Mouse (Mus musculus) monocyte, adult 2 months (primary cell): ENCODE measurements around the gene Galnt15.
"Not testable (repeated sequence)": the region's sequence is repeated elsewhere in the genome, so short reads cannot be mapped to it uniquely, and the experiment has no call there.

Source experiments
- DNase-seq, 2 experiments: peaks; one replicate each; pipeline ENCODE4 v3.0.0; 2022; ENCODE audit warnings: low spot score in 2 of 2, low read depth in 1 of 2

Galnt15 gene

DNA sequence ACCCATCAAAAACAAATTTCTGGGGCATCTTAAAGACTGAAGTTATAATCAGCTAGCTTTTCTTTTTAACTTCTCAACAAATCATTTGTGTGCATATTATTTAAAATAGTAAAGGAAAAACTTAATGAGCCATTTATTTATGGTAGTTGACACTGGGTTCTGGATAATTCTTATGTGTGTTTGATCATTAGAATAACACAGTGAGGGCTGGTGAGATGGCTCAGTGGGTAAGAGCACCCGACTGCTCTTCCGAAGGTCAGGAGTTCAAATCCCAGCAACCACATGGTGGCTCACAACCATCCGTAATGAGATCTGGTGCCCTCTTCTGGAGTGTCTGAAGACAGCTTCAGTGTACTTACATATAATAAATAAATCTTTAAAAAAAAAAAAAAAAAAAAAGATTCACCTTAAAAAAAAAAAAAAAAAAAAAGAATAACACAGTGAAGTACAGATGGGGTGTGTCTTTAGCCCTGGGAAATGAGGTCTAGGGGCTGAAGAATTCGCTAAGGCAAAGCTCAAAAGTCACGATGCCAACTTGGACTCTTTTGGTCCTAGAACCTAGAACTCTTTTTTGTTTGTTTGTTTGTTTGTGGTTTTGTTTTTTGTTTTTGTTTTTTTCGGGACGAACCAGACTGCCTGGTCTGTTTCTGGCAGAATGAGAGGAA lies 58.9 kb downstream of the Galnt15 start:
- DNase-seq: not testable (repeated sequence)

- no peak for DNase-seq
Measured at GRCm38 (mm10) chr14:32091124-32091523, 62.3 kb downstream of the Galnt15 start.

DNA sequence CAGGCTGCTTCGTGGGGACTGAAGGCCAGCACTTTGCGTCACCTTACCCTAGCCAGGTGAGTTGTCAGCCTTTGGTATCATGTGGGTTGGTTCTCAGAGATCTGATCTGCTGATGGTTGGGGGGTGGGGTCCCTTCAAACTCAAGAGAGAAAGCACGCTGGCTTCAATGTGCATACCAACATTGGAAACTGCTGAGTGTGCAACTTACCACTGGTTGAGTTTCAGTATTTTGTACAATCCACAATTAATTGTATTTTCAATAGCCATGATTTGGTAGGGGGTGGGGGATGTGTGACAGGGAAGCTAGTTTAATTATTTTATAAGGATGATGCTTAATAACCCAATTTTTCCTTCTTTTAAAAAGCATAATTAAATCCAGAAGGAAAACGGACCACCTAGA lies 62.9 kb downstream of the Galnt15 start:
- DNase-seq: no peak

DNA sequence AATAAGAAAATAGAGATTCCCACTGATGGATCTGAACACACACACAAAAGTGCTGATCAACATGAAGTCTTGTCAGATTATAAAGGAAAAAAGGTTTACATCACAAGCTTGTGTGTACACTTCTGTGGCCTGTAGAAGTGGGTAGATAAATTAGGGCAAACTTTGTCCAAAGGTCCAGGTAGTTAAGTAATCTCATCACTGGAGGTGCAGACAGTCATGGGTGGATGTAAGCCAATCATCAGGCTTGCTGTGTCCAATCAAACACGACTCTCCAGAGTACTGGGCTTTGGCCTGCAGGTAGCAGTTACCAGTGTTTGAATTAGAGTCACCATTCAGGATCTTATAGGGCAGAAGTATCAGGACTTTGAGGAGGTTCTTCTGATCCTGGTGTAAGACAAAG lies 64.2 kb downstream of the Galnt15 start:
- no peak for DNase-seq

DNA sequence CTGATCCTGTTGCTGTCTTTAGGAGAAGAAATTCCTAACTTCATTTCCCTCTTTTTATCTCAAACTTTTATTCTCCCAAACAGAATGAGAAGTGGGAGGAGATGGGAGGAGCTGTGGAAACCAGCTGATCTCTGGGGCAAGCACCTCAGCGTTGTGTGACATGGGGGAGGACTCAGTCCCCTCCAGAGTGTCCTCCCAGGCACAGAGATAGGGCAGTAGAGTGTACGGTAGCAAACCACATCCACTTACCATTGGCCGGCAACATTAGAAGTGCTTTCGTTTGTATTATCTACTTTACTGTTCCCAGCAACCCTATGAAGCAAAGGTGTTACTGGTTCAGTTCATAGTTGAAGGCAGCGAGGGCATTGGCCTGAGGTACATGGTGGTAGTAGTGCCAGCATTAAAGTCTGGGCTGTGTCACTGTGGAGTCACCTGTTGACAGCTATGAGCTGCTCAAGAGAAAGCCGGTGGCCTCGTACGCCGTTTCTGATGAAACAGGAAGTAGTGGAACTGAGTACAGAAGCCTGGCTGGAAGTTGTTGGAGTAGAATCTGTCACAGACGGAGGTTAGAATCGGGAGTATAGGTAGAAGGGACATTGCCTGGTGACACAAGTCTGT lies 64.8 kb downstream of the Galnt15 start:
- no peak for DNase-seq

GRCm38 (mm10) chr14:32095646-32096045 lies 66.9 kb downstream of the Galnt15 start:
- DNase-seq: no peak

DNA sequence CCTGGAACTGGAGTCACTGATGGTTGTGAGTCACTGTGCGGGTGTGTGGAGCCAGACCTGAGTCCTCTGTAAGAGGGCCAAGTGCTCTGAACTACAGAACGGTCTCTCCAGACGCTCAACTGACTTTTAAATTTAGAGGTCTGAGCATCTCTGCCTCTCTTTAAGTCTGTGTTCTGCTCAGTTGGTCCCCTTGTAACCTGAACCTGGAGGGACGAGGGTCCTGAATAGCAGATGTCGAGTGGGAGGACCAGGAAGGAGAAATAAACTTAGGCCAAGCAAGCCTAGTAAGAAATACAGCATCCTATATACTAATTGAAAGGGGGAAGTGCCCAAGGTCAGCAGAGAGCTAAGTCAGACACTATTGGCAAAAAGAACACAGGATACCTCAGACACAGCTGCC lies 68.0 kb downstream of the Galnt15 start:
- DNase-seq: no peak

- no peak for DNase-seq
Measured at GRCm38 (mm10) chr14:32097691-32098090, 68.9 kb downstream of the Galnt15 start.

DNA sequence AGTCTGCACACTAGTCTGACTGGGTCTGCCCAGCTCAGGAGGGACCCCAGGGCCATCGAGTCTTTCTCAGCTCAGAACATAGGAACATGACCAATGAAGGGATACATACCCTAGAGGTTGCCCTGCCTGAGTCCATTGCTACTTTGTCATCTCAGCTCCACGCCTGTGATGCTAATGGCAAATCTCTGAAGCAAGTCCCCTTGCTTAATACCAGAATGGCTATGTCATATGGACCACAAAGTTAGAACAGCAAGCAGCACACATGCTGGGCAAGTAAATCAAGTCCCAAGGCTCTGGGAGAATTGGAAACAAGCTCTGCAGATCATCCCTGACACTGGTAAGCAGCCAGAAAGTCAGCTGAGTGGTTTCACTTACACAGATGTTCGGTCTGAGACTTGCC lies 70.2 kb downstream of the Galnt15 start:
- no peak for DNase-seq

DNA sequence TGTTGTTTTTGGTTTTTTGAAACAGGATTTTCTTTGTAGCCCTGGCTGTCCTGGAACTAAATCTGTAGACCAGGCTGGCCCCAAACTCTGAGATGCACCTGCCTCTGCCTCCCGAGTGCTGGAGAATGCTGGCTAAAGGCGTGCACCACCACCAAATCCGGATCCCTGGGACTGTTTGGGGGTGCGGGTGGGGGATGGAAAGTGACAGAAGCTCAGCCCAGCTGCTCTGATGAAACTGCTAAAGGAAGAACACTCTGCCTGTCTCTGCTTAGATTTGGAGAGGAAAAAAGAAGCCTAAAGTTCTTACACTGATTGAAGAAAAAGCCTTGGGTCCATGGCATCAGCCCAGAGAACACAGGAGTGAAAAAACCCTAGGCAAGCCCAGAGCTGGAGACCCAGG lies 74.8 kb downstream of the Galnt15 start:
- DNase-seq: no peak

DNA sequence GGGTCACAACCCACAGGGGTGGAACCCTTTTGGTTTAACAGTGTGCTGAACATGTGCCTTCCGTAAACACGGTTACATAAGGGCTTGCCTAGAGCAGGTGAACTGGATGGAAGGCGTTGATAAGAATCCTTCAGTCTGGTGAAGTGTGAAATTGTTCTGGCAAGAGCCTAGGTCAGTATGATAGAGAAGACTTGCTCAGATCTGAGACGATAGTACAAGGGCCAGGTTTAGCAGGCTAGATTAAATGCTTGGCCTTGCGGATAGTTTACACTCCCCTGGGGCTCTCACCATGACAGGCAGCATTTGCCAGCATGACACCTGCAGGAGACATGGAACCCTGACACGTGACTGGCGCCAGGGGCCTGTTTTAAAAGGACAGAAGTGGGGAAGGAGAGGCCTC lies 76.9 kb downstream of the Galnt15 start:
- DNase-seq: no peak

DNA sequence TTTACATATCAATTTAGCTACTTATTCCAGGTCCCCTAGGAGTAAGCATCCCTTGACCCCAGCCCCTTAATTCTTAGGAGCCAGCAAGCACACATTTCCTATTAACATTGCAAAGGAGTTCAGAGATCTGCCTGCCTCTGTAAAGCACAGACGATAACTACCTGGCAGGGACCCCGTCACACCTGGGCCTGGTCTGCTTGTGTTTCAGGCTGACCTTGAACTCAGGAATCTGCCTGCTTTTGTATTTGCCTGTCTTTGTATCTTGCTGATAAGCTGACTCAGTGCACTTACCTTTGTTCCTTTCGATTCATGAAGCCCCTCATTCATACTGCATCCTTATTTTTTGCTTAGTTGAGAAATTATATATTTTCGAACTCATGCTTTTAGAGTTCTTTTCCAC lies 78.1 kb downstream of the Galnt15 start:
- no peak for DNase-seq
